Mouse (Mus musculus): Measurements from ENCODE around the gene P2ry10.

DNA sequence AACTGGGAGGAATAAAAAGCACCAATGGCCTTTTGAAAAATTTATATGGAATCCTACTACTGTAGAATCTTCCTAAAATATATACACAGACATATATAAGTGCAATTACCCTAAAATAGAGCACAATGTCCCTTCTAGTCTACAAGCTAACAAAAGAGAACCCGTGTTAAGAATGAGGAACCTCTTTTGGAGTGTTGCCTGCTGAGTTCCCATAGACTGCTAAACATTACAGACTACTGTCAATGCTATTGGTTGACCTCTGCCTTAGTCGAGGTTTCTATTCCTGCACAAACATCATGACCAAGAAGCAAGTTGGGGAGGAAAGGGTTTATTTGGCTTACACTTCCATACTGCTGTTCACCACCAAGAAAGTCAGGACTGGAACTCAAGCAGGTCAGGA lies 55.6 kb downstream of the P2ry10 start:
- TF ChIP-seq CTCF (conservative IDR thresholded peaks at IDR 0.05; ENCODE audit: insufficient read depth, insufficient read length, low read depth, low read length) (no peak), POLR2A (IDR thresholded peaks at IDR 0.05; ENCODE audit: low read depth, low read length) (no peak)

Measured in kidney, adult 2 months (tissue).